Mouse (Mus musculus) hindbrain, postnatal 0 days (tissue): ENCODE measurements around the gene Lect2. TPM values are rescaled to one million over a fixed set of nuclear protein-coding genes. Genes with fewer than 3 reads are reported as not detected.
A peak's percentile ranks its signal among the peaks of the same experiment; 100 is the strongest.

Source experiments
- ATAC-seq: fragments of 200-750 bp; cut with Nextera tagmentation; 2 replicates; pipeline ENCODE4 v1.8.0; 2017; ENCODE audit warnings: mild to moderate bottlenecking, moderate TSS enrichment, moderate library complexity
- DNase-seq: peaks from one replicate; pipeline ENCODE4 v3.0.0-alpha.2; 2015; ENCODE audit warnings: low spot score
- H3K27ac ChIP-seq: fragments of 300-500 bp; sonication (generic); 2 replicates; pipeline ENCODE4 v1.5.1; 2014; ENCODE audit warnings: mild to moderate bottlenecking
- H3K27me3 ChIP-seq: fragments of 300-500 bp; sonication (generic); 2 replicates; pipeline ENCODE4 v1.6.1; 2014; ENCODE audit warnings: low read length, mixed read lengths; ENCODE audit not compliant: insufficient read depth
- H3K36me3 ChIP-seq: fragments of 300-500 bp; sonication (generic); 2 replicates; pipeline ENCODE4 v1.6.1; 2014; ENCODE audit warnings: low read length, mixed read lengths; ENCODE audit not compliant: insufficient read depth
- H3K4me1 ChIP-seq: fragments of 300-500 bp; sonication (generic); 2 replicates; pipeline ENCODE4 v1.6.1; 2014; ENCODE audit warnings: antibody characterized with exemption, low read length, mixed read lengths; ENCODE audit not compliant: insufficient read depth
- H3K4me2 ChIP-seq: fragments of 300-500 bp; sonication (generic); 2 replicates; pipeline ENCODE4 v1.6.1; 2014; ENCODE audit warnings: low read depth, mild to moderate bottlenecking, low read length, moderate library complexity, mixed read lengths
- H3K4me3 ChIP-seq: fragments of 300-500 bp; sonication (generic); 2 replicates; pipeline ENCODE4 v1.5.1; 2014; ENCODE audit warnings: low read length
- H3K9ac ChIP-seq: fragments of 300-500 bp; sonication (generic); replicated peaks from 2 replicates; pipeline ENCODE4 v1.6.1; 2014; ENCODE audit warnings: mild to moderate bottlenecking, low read length, moderate library complexity, mixed read lengths
- H3K9me3 ChIP-seq: fragments of 300-500 bp; sonication (generic); 2 replicates; pipeline ENCODE4 v1.6.1; 2016; ENCODE audit warnings: low read length, mixed read lengths
- CTCF ChIP-seq: IDR thresholded peaks from 2 replicates; pipeline ENCODE4 v1.5.1; 2016; ENCODE audit warnings: antibody characterized with exemption, control low read depth, low read depth
- WGBS: fragments of 180-500 bp; shearing (Covaris S2); extraction: QIAGEN DNeasy Blood & Tissue Kit; methylation state at CpG from one replicate; pipeline ENCODE4 v1.1.7; 2014; 5-methylcytosine and 5-hydroxymethylcytosine counted together
- polyA plus RNA-seq: library from polyadenylated mRNA; unstranded; fragments of >200 nt; fragmentation: Nextera tagmentation; extraction: Ambion mirVana; gene quantifications from 2 replicates; pipeline ENCODE4 v1.2.1, GENCODE M21; 2015
- total RNA-seq: library from RNA; depleted of rRNA; stranded (reverse); fragments of >200 nt; gene quantifications from 2 replicates; pipeline ENCODE4 v1.2.3, GENCODE M21; 2014; rRNA removed

The Lect2 gene
- total and polyA plus RNA-seq, 2 experiments from 2014 or later, result not detected

DNA sequence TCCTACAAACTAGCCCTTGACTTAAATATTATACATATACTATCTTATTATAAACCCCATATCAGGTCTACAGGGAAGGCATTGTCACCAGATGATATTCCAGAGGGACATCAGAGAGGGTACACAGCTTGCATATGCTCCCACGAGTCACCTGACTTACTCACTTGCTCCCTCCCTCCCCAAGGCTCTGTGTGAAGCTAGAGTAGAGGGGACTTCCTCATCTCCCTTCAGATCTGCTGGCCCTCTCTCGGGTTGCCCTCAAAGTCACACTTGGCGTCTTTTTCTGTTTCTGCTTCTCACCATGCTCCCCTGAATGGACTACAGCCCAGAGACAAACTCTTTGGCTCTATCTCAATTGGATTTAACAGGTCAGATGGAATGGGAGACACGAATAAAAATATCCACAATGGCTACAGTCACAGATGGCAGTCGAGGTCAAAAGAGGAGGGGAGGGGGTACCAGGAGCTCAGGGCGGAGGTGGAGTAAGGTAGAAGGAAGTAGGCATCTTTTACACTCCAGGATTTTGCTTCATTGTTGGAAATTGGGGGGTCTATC is 46.4 kb downstream of the Lect2 start:
- Histone ChIP-seq H3K27ac (no peak overlapping the region), H3K36me3 (no peaks in the 10 kb centered on the region), H3K27me3 (no peaks in the 10 kb centered on the region), H3K4me3 (no peak overlapping the region), H3K4me1 (no peaks in the 10 kb centered on the region), H3K9me3 (no peaks in the 10 kb centered on the region), H3K9ac (no peak overlapping the region), H3K4me2 (no peak overlapping the region)
- ATAC-seq, result no peak
- no peak for TF ChIP-seq CTCF
- DNase-seq, result no peak
- WGBS, result 66% methylated on average over 6 of the region's 6 CpGs

DNA sequence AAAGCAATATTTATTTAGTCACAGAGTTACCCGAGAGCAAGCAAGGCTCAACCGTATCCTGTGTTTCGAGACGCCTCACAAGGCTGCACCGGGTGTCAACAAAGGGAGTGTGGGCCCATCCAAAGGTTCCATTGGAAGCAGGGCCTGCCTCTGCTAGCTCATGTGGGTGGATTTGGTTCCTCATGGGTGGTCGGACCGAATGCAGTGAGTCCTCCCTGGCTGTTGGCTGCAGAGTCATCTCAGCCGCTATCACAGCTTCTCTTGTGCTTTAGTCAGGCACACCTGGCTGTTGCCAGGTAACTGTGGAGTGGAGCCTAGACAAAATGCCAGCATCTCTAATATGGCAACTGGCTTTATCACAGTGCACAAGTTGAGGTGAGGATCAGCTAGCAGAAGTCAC is 47.7 kb downstream of the Lect2 start:
- no peaks in the 10 kb centered on the region for H3K27me3 ChIP-seq
- H3K9ac ChIP-seq, result no peak overlapping the region
- no peaks in the 10 kb centered on the region for H3K4me1 ChIP-seq
- DNase-seq, result no peak
- H3K9me3 ChIP-seq, result no peaks in the 10 kb centered on the region
- no peak for TF ChIP-seq CTCF
- no peak overlapping the region for H3K4me3 ChIP-seq
- no peak overlapping the region for H3K27ac ChIP-seq
- no peak overlapping the region for H3K4me2 ChIP-seq
- ATAC-seq, result no peak
- WGBS, result 89% methylated on average over 8 of the region's 8 CpGs
- H3K36me3 ChIP-seq, result no peaks in the 10 kb centered on the region

DNA sequence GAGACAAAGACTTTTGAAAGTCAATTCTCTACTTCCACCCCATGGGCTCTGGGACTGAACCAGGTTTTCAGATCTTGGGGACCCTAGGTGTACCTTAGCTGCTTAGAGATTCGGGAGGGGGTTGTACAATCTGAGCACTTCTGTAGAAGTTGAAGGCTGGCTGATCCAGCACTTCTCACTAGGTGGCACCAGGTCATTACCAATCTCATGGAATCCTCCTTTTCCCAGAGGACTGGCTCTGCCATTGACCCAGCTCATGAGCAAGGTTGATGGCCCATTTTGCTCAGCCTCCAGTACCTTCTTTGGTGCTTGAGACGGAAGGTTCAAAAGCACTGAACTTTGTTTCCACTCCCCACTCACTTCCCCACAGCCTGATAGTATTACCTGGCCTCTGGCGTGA is 48.2 kb downstream of the Lect2 start:
- Histone ChIP-seq H3K4me3 (no peak overlapping the region), H3K9ac (no peak overlapping the region), H3K9me3 (no peaks in the 10 kb centered on the region), H3K4me2 (no peak overlapping the region), H3K36me3 (no peaks in the 10 kb centered on the region), H3K4me1 (no peaks in the 10 kb centered on the region), H3K27me3 (no peaks in the 10 kb centered on the region), H3K27ac (no peak overlapping the region)
- ATAC-seq, result no peak
- peak; percentile 46 for TF ChIP-seq CTCF
- peak; percentile 58 for DNase-seq
- WGBS, result 78% methylated on average over 3 of the region's 3 CpGs

DNA sequence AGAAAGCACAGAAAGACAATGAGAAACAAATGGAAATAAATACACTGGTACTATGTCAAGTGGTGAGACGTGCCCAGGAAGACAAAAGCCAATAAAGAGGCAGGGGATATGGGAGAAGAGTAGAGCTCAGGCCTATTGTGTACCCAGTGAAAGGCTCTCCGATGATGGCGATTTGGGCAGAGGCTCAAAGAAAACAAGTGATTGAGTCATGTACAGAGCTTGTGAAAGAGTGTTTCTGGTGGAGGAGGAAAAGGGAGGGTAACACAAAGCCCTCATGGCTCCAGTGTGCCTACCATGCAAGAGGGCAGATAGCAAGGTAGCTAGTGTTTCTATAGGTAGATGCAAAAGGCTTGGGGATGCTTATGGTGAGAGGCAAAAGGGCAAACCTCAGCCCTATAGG is 53.9 kb downstream of the Lect2 start:
- no peak overlapping the region for H3K4me2 ChIP-seq
- DNase-seq (no peak), ATAC-seq (no peak)
- no peak for TF ChIP-seq CTCF
- no peak overlapping the region for H3K9ac ChIP-seq
- no peaks in the 10 kb centered on the region for H3K27me3 ChIP-seq
- no peaks in the 10 kb centered on the region for H3K36me3 ChIP-seq
- no peak overlapping the region for H3K4me3 ChIP-seq
- no peak overlapping the region for H3K27ac ChIP-seq
- H3K4me1 ChIP-seq, result no peaks in the 10 kb centered on the region
- WGBS, result 32% methylated on average over 3 of the region's 3 CpGs
- H3K9me3 ChIP-seq, result no peaks in the 10 kb centered on the region

Other genes starting within 250 kb of the Lect2 start
- gene Gm3045, start 121.9 kb downstream of the Lect2 start, total RNA-seq, result not detected in 2 replicates
- gene Gm3045, start 121.9 kb downstream of the Lect2 start, polyA plus RNA-seq, result not detected in 2 replicates
- 0.07 TPM in 1 of 2 replicates, not detected in the other for gene Slc25a48, start 110.1 kb downstream of the Lect2 start, total RNA-seq
- 0.05 TPM in 1 of 2 replicates, not detected in the other for gene Slc25a48, start 110.1 kb downstream of the Lect2 start, polyA plus RNA-seq
- not detected in 2 replicates for gene Il9, start 66.3 kb downstream of the Lect2 start, total RNA-seq
- gene Il9, start 66.3 kb downstream of the Lect2 start, polyA plus RNA-seq, result not detected in 2 replicates
- 6.1 and 11.3 TPM in 2 replicates for gene Fbxl21, start 26.0 kb downstream of the Lect2 start, total RNA-seq
- 5.5 and 5.6 TPM in 2 replicates for gene Fbxl21, start 26.0 kb downstream of the Lect2 start, polyA plus RNA-seq
- 4.9 and 8.6 TPM in 2 replicates for gene Tgfbi, start 61.0 kb upstream of the Lect2 start, total RNA-seq
- 6.2 and 7.1 TPM in 2 replicates for gene Tgfbi, start 61.0 kb upstream of the Lect2 start, polyA plus RNA-seq
- gene Smad5, start 154.5 kb upstream of the Lect2 start, total RNA-seq, result 39.5 and 40.5 TPM in 2 replicates
- gene Smad5, start 154.5 kb upstream of the Lect2 start, polyA plus RNA-seq, result 14.2 and 17.7 TPM in 2 replicates
- gene Gm45623, start 205.3 kb upstream of the Lect2 start, total RNA-seq, result 12.4 and 15.1 TPM in 2 replicates
- gene Gm45623, start 205.3 kb upstream of the Lect2 start, polyA plus RNA-seq, result 2.2 and 2.4 TPM in 2 replicates